ENCODE assay signal across 8 mouse cellular contexts in the genomic region with DNA sequence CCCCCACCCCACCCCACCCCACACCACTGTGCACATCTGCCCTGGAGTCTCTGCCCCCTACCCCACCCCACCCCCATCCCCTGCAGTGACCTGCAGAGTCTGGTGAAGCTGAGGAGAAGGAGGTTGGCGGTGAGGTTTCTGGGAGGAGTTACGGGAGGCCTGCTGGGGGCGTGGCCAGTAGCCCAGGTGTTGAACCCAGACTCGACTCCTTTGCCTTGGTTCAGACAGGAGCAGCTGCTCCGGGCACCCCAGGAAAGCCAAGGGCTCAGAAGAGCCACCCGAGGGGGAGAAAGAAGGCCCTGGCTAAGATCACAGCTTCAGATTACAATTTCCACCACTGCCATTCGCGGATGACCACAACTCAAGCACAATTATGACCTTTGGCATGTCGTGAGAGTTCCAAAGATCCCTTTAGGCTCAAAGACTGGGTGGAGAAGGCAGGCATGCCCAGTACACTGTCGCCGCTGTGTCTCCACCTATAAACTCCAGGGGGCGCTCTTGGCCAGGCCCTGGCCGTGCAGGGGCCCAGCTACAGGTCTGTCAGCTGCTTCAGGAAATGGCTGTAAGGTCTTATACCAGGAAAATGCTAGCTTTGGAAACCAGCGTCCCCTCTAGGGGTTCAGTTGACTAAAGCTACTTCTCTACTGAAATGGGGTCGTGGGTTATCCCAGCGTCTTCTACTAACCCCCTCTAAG. TPM values are rescaled to one million over a fixed set of nuclear protein-coding genes. Genes with fewer than 3 reads are reported as not detected.
DNase-seq lines count a peak whose midpoint lies in the region; ATAC-seq and TF ChIP-seq lines count a peak whose summit lies in the region.

No protein-coding gene starts in this region.

- H3K9ac ChIP-seq in heart, adult 2 months (ENCODE audit: low read depth, low read length): no peak overlapping the region
- no peak overlapping the region for H3K9ac ChIP-seq in forebrain, embryonic 13.5 days
- H3K9ac ChIP-seq in hindbrain, embryonic 16.5 days (ENCODE audit: low read depth, low read length): 0 out of 2 replicates have a peak overlapping the region, but pooled peaks have one; percentile 7
- 0 out of 2 replicates have a peak overlapping the region, but pooled peaks have one; percentile 25 for H3K9ac ChIP-seq in midbrain, embryonic 13.5 days (replicated peaks)

- H3K27me3 ChIP-seq in heart, adult 2 months (ENCODE audit: control insufficient read depth, insufficient read depth, low read length): no peaks in the 10 kb centered on the region
- no peaks in the 10 kb centered on the region for H3K27me3 ChIP-seq in forebrain, embryonic 13.5 days
- H3K27me3 ChIP-seq in hindbrain, embryonic 16.5 days (replicated peaks; ENCODE audit: control insufficient read depth, insufficient read depth, low read length): no peaks in the 10 kb centered on the region
- H3K27me3 ChIP-seq in midbrain, embryonic 13.5 days: 0 out of 2 replicates have a peak, but pooled peaks cover 9% of the 10 kb centered on the region

- 27% methylated on average over 16 of the region's 16 CpGs for WGBS in heart, adult 2 months
- 2% methylated on average over 16 of the region's 16 CpGs for WGBS in forebrain, embryonic 13.5 days
- WGBS in hindbrain, embryonic 16.5 days: 4% methylated on average over 16 of the region's 16 CpGs
- 6% methylated on average over 16 of the region's 16 CpGs for WGBS in midbrain, embryonic 13.5 days

- H3K36me3 ChIP-seq in heart, adult 2 months (ENCODE audit: control insufficient read depth, insufficient read depth, low read length): no peaks in the 10 kb centered on the region
- H3K36me3 ChIP-seq in forebrain, embryonic 13.5 days (ENCODE audit: poor library complexity, severe bottlenecking): no peaks in the 10 kb centered on the region
- no peaks in the 10 kb centered on the region for H3K36me3 ChIP-seq in hindbrain, embryonic 16.5 days (ENCODE audit: control insufficient read depth, insufficient read depth, low read length)
- no peaks in the 10 kb centered on the region for H3K36me3 ChIP-seq in midbrain, embryonic 13.5 days

- intact Hi-C loops in heart, adult 2 months (cut with DNase I): no loop called here
- intact Hi-C loops in heart, postnatal 25 days (cut with DNase I): no loop called here
- intact Hi-C loops in left cerebral cortex, postnatal 4 days (cut with DNase I): loop anchor here (10.0 kb wide), 1 partner anchor 274 kb away; a partner anchor contains a TSS

- peak overlapping the region; percentile 37 for H3K4me2 ChIP-seq in forebrain, embryonic 13.5 days
- H3K4me2 ChIP-seq in hindbrain, embryonic 16.5 days (ENCODE audit: low read length): peak overlapping the region; percentile 33
- peak overlapping the region; percentile 22 for H3K4me2 ChIP-seq in midbrain, embryonic 13.5 days (replicated peaks)

- no peaks in the 10 kb centered on the region for H3K79me2 ChIP-seq in heart, adult 2 months (replicated peaks; ENCODE audit: control insufficient read depth, insufficient read depth, low read length)

- TF ChIP-seq EP300 in heart, adult 2 months (IDR thresholded peaks at IDR 0.05; ENCODE audit: insufficient read depth, low read depth, low read length): no peak

- peaks cover 11% of the 10 kb centered on the region for H3K4me1 ChIP-seq in heart, adult 2 months (ENCODE audit: control insufficient read depth, insufficient read depth, low read length)
- H3K4me1 ChIP-seq in forebrain, embryonic 13.5 days: peaks cover 59% of the 10 kb centered on the region
- peaks cover 44% of the 10 kb centered on the region for H3K4me1 ChIP-seq in hindbrain, embryonic 16.5 days (ENCODE audit: control insufficient read depth, insufficient read depth, low read depth, low read length)
- peaks cover 87% of the 10 kb centered on the region for H3K4me1 ChIP-seq in midbrain, embryonic 13.5 days (replicated peaks)

- DNase-seq in heart, adult 2 months: peak in 1 of 2 experiments; percentile 50
- DNase-seq in heart, postnatal 25 days (ENCODE audit: low spot score): no peak
- peak; percentile 59 to 63 for DNase-seq in cerebellum, adult 18-20 months
- peak; percentile 77 for DNase-seq in left cerebral cortex, postnatal 4 days
- DNase-seq in thymus, postnatal 0 days (ENCODE audit: low spot score): peak; percentile 31

- ATAC-seq in forebrain, embryonic 13.5 days: no peak
- ATAC-seq in hindbrain, embryonic 16.5 days: no peak
- peak; percentile 35; the same call in 1 of the 2 replicates for ATAC-seq in midbrain, embryonic 13.5 days

- H3K4me3 ChIP-seq in heart, adult 2 months: no peak overlapping the region
- no peak overlapping the region for H3K4me3 ChIP-seq in forebrain, embryonic 13.5 days
- H3K4me3 ChIP-seq in hindbrain, embryonic 16.5 days (ENCODE audit: low read length): no peak overlapping the region
- H3K4me3 ChIP-seq in midbrain, embryonic 13.5 days (replicated peaks): no peak overlapping the region

- no peak for TF ChIP-seq POLR2A in heart, adult 2 months (IDR thresholded peaks at IDR 0.05; ENCODE audit: insufficient read depth, low read depth, low read length)

- H3K27ac ChIP-seq in heart, adult 2 months: no peak overlapping the region
- no peak overlapping the region for H3K27ac ChIP-seq in forebrain, embryonic 13.5 days
- no peak overlapping the region for H3K27ac ChIP-seq in hindbrain, embryonic 16.5 days (ENCODE audit: low read depth, low read length)
- H3K27ac ChIP-seq in midbrain, embryonic 13.5 days: no peak overlapping the region

- TF ChIP-seq CTCF in heart, adult 2 months (IDR thresholded peaks at IDR 0.05): peak; percentile 80

- no peaks in the 10 kb centered on the region for H3K9me3 ChIP-seq in forebrain, embryonic 13.5 days (replicated peaks)
- H3K9me3 ChIP-seq in hindbrain, embryonic 16.5 days (ENCODE audit: control insufficient read depth, low read length): no peaks in the 10 kb centered on the region
- no peaks in the 10 kb centered on the region for H3K9me3 ChIP-seq in midbrain, embryonic 13.5 days

RNA-seq across cellular contexts. Expression of a gene that starts 47.4 kb away (rescaled TPM):
- total RNA-seq in heart, adult 2 months (2021): 100 to 1,000 TPM; 198 to 235 TPM
- 74.3 and 111 TPM in 2 replicates for polyA plus RNA-seq in heart, adult 2 months (2012; rRNA removed)
- 100 to 1,000 TPM; 253 to 259 TPM for total RNA-seq in heart, postnatal 25 days (2021)
- polyA plus RNA-seq in forebrain, embryonic 13.5 days (2015; fragmentation: Nextera tagmentation; extraction: Ambion mirVana): 0.65 and 0.68 TPM in 2 replicates
- 1.2 TPM in 2 replicates for polyA plus RNA-seq in hindbrain, embryonic 16.5 days (2015; fragmentation: Nextera tagmentation; extraction: Ambion mirVana)
- total RNA-seq in left cerebral cortex, postnatal 4 days (2021): 1 to 10 TPM; 5.6 to 6.8 TPM
- polyA plus RNA-seq in midbrain, embryonic 13.5 days (2015; fragmentation: Nextera tagmentation; extraction: Ambion mirVana): 2.1 and 2.3 TPM in 2 replicates
- polyA plus RNA-seq in thymus, postnatal 0 days (2015; fragmentation: Nextera tagmentation; extraction: Ambion mirVana): 0.05 and 0.09 TPM in 2 replicates

Comparison
In these comparisons a context has a peak if more than half of its experiments do, and no peak if none do; other contexts are left out.
1. H3K9ac ChIP-seq: peak in hindbrain, embryonic 16.5 days (single experiment) and midbrain, embryonic 13.5 days (single experiment); none in heart, adult 2 months (single experiment) and forebrain, embryonic 13.5 days (single experiment).
2. RNA of a gene that starts 47.4 kb away (polyA plus RNA-seq): 74.3 to 111 TPM in heart, adult 2 months; 2.1 to 2.3 TPM in midbrain, embryonic 13.5 days, 1.2 TPM in hindbrain, embryonic 16.5 days, 0.65 to 0.68 TPM in forebrain, embryonic 13.5 days and 0.05 to 0.09 TPM in thymus, postnatal 0 days; every median in the first group is over 10 times any median in the second.
3. Peak in every context shown above with its lines, with median percentiles within 50 percentile points of each other: H3K4me2 ChIP-seq.